Mouse (Mus musculus) effector memory CD4-positive, alpha-beta T cell, adult 7 months (primary cell): ENCODE measurements around the gene Crebzf. TPM values are rescaled to one million over a fixed set of nuclear protein-coding genes. Genes with fewer than 3 reads are reported as not detected.

Source experiments
- polyA plus RNA-seq: library from polyadenylated mRNA; unstranded; fragments of 100-300 nt; shearing (Covaris generic); gene quantifications from one replicate; pipeline ENCODE4 v1.2.1, GENCODE M21; 2017

Crebzf gene
- 176 TPM for polyA plus RNA-seq

GRCm38 (mm10) chr7:90442518-90443080 is at the start of gene Crebzf:
Gene Crebzf (plus strand): TSS chr7:90442729.

GRCm38 (mm10) chr7:90426020-90427001 is 16.2 kb upstream of the Crebzf start, which contains the start of gene Ccdc89:
Gene Ccdc89 (plus strand): TSS chr7:90426577.

GRCm38 (mm10) chr7:90456845-90457468 is 14.4 kb downstream of the Crebzf start, which contains the start of gene Tmem126a:
Gene Tmem126a (minus strand): TSS chr7:90457229.

GRCm38 (mm10) chr7:90475793-90476312 is 33.3 kb downstream of the Crebzf start, which contains the start of gene Tmem126b:
Gene Tmem126b (minus strand): TSS chr7:90476001.

GRCm38 (mm10) chr7:90476313-90477245 is 34.0 kb downstream of the Crebzf start, which contains the start of gene Dlg2:
Gene Dlg2 (plus strand): TSS chr7:90476672.

Other genes starting within 250 kb of the Crebzf start
- gene Ccdc83, start 177.0 kb upstream of the Crebzf start, polyA plus RNA-seq = 0.35 TPM
- gene Sytl2, start 140.5 kb upstream of the Crebzf start, polyA plus RNA-seq = 78.2 TPM
- not detected for gene Ccdc89, start 16.2 kb upstream of the Crebzf start, polyA plus RNA-seq
- gene Tmem126a, start 14.5 kb downstream of the Crebzf start, polyA plus RNA-seq = 37.8 TPM
- gene Tmem126b, start 33.3 kb downstream of the Crebzf start, polyA plus RNA-seq = 10.0 TPM
- gene Dlg2, start 33.9 kb downstream of the Crebzf start, polyA plus RNA-seq = 5.4 TPM